Mouse (Mus musculus) ES-E14 (cell line): ENCODE measurements around the gene C1qtnf6.

Source experiments
- CHD2 ChIP-seq: IDR thresholded peaks from 2 replicates; pipeline ENCODE4 v1.6.1; 2014; ENCODE audit warnings: mild to moderate bottlenecking, low read depth, low read length, inconsistent platforms
- ZC3H11A ChIP-seq: IDR thresholded peaks from 2 replicates; pipeline ENCODE4 v1.6.1; 2012; ENCODE audit warnings: low read depth, mild to moderate bottlenecking, inconsistent platforms, low read length, borderline replicate concordance

DNA sequence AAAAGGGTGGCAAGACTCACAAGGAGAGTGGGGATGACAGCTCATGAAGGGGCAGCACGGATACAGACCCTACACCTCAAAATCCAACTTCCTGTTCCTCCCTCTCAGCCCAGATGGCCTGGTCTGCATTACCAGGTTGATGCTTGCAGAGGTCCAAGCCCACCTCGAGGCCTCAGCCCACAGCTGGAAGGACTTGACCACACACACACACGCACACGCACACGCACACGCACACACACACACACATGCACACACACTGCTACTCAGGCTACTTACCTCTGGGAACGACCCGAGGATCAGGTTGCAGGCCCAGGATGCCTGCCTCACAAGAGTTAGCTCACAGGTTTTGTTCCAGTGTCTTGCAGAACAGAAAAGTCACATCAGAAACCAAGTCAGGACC is 41.3 kb downstream of the C1qtnf6 start:
- no peak for TF ChIP-seq CHD2
- TF ChIP-seq ZC3H11A: no peak
